Mouse (Mus musculus) neural tube, embryonic 12.5 days (tissue): ENCODE measurements around the gene Adipor1. TPM values are rescaled to one million over a fixed set of nuclear protein-coding genes. Genes with fewer than 3 reads are reported as not detected.
A peak's percentile ranks its signal among the peaks of the same experiment; 100 is the strongest.

Experiments
- ATAC-seq: fragments of 200-750 bp; cut with Nextera tagmentation; 2 replicates; pipeline ENCODE4 v1.8.0; 2017; ENCODE audit warnings: low read depth, mild to moderate bottlenecking, moderate TSS enrichment, moderate library complexity; ENCODE audit not compliant: low FRiP score
- H3K27ac ChIP-seq: fragments of 300-500 bp; sonication (generic); 2 replicates; pipeline ENCODE4 v1.5.1; 2016
- H3K27me3 ChIP-seq: fragments of 300-500 bp; sonication (generic); replicated peaks from 2 replicates; pipeline ENCODE4 v1.6.1; 2016; ENCODE audit warnings: mild to moderate bottlenecking
- H3K36me3 ChIP-seq: fragments of 300-500 bp; sonication (generic); 2 replicates; pipeline ENCODE4 v1.6.1; 2016; ENCODE audit warnings: mild to moderate bottlenecking
- H3K4me1 ChIP-seq: fragments of 300-500 bp; sonication (generic); 2 replicates; pipeline ENCODE4 v1.6.1; 2016
- H3K4me2 ChIP-seq: fragments of 300-500 bp; sonication (generic); replicated peaks from 2 replicates; pipeline ENCODE4 v1.6.1; 2016; ENCODE audit warnings: mild to moderate bottlenecking
- H3K4me3 ChIP-seq: fragments of 300-500 bp; sonication (generic); 2 replicates; pipeline ENCODE4 v1.5.1; 2016
- H3K9ac ChIP-seq: fragments of 300-500 bp; sonication (generic); 2 replicates; pipeline ENCODE4 v1.6.1; 2016; ENCODE audit warnings: mild to moderate bottlenecking
- H3K9me3 ChIP-seq: fragments of 300-500 bp; sonication (generic); 2 replicates; pipeline ENCODE4 v1.6.1; 2016; ENCODE audit warnings: mild to moderate bottlenecking
- WGBS: fragments of 180-500 bp; shearing (Covaris S2); methylation state at CpG from one replicate; pipeline ENCODE4 v1.1.7; 2016; 5-methylcytosine and 5-hydroxymethylcytosine counted together
- polyA plus RNA-seq: library from polyadenylated mRNA; unstranded; fragments of >200 nt; fragmentation: Nextera tagmentation; extraction: Ambion mirVana; gene quantifications from 2 replicates; pipeline ENCODE4 v1.2.1, GENCODE M21; 2016

Gene Adipor1
- polyA plus RNA-seq, 1 experiment from 2014 or later, result 74.5 TPM

- H3K4me1 ChIP-seq, result peaks cover 10% of the 10 kb centered on the region
Measured at GRCm38 (mm10) chr1:134405509-134406413, 9.4 kb upstream of the Adipor1 start, which contains the start of gene Cyb5r1. Gene Cyb5r1, plus strand, starts transcription at chr1:134405559.

DNA sequence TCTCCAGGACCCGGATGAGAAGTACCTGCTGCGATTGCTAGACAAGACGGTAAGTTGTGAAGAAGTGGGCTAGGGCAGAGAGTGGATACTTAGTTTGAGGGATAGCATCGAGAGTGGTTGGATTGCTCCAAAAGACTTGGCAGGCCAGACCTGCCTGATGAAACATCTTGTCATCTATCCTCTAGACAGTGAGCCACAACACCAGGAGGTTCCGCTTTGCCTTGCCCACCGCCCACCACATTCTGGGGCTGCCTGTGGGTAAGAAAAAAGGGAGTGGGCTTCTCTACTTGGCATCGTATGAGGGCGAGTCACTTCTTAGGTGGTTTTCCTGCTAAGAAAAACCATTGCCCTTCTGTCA lies 8.8 kb upstream of the Adipor1 start:
- ATAC-seq, result 0 out of 2 replicates have a peak, but pooled peaks have one; percentile 17
- H3K27ac ChIP-seq, result no peak overlapping the region
- no peaks in the 10 kb centered on the region for H3K27me3 ChIP-seq
- peak overlapping the region; percentile 76 for H3K4me3 ChIP-seq
- peak overlapping the region; percentile 85 for H3K4me2 ChIP-seq
- 35% methylated on average over 8 of the region's 8 CpGs for WGBS
- H3K9me3 ChIP-seq, result no peaks in the 10 kb centered on the region
- peaks cover 10% of the 10 kb centered on the region for H3K4me1 ChIP-seq
- peaks cover 26% of the 10 kb centered on the region for H3K36me3 ChIP-seq
- H3K9ac ChIP-seq, result peak overlapping the region; percentile 70

More at GRCm38 (mm10) chr1:134405509-134406413, 9.4 kb upstream of the Adipor1 start, which contains the start of gene Cyb5r1:
- H3K4me3 ChIP-seq, result peak within 1 kb of the TSS; percentile 76
- H3K4me2 ChIP-seq, result peak within 1 kb of the TSS; percentile 85
- H3K9ac ChIP-seq, result peak within 1 kb of the TSS; percentile 70
- ATAC-seq, result peak; percentile 97
- H3K9me3 ChIP-seq, result no peaks in the 10 kb centered on the region
- no peak within 1 kb of the TSS for H3K27ac ChIP-seq
- peaks cover 20% of the 10 kb centered on the region for H3K36me3 ChIP-seq
- under 1% methylated on average over 43 of the region's 43 CpGs for WGBS
- H3K27me3 ChIP-seq, result no peaks in the 10 kb centered on the region

DNA sequence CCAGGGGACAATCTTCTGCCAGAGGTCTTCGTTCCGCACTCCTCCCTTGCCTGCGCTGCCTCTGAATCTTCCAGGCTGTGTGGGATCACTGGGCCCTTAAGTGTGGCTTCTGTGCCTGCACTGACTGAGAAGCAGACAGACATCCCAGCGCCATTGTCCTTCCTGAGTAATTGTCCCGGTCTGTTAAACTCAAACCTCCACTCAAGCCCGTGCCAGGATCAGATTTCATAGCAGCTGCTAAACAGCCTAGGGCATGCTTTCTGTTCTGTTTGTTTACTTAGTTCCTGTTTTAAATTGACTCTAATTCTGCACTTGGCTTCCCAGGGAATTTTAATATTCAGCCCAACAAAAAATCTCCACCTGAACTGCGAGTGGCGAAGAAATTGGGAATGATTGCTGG lies 7.1 kb upstream of the Adipor1 start:
- WGBS, result 73% methylated on average over 8 of the region's 8 CpGs
- Histone ChIP-seq H3K4me1 (peaks cover 10% of the 10 kb centered on the region), H3K27me3 (no peaks in the 10 kb centered on the region), H3K36me3 (peaks cover 26% of the 10 kb centered on the region), H3K9me3 (no peaks in the 10 kb centered on the region), H3K4me3 (no peak overlapping the region), H3K4me2 (no peak overlapping the region), H3K27ac (no peak overlapping the region), H3K9ac (no peak overlapping the region)
- ATAC-seq, result no peak

DNA sequence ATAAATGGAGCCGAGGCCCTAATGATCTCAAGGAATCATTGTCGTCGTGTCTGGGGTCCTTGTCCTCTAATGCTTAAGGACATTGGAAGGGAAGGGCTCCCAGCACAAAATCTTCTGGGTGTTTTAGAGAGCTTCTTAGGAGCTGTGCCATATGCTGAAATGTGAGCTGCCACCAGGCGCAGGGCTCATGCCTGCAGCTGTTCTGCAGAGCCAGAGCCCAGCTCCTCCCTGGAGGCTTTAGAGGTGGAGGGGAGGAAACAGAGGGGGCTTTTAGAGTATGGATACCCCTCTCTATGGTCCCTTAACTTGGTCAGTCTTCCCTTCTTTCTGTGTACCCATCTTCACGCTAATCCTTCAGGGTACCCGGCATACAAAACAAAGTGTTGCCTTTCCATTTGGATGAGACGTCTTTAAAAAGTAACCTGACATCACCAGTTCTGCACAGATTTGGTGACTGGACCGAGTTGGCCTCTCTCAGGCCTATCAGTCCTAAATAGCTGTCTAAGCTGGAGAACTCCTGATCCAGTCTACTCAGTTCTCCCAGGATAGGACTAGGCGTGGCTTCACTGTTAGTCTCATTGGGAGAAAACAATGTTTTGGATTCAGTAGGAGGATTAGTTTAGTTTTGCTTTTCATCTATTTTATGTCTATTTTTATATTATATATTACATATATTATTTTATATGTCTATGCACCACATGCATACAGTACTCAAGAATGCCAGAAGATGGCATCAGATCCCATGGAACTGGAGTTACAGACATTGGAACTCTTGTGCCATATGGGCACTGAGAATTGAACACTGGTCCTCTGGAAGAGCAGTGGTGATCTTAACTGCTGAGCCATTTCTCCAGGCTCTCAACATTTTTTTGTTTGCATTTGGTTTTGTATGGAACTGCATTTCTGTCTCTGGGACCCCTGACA lies 3.2 kb upstream of the Adipor1 start:
- Histone ChIP-seq H3K9me3 (no peaks in the 10 kb centered on the region), H3K4me3 (no peak overlapping the region), H3K9ac (no peak overlapping the region), H3K4me1 (peaks cover 10% of the 10 kb centered on the region), H3K27ac (no peak overlapping the region), H3K4me2 (no peak overlapping the region), H3K36me3 (peaks cover 26% of the 10 kb centered on the region), H3K27me3 (no peaks in the 10 kb centered on the region)
- WGBS, result 93% methylated on average over 9 of the region's 9 CpGs
- no peak for ATAC-seq

DNA sequence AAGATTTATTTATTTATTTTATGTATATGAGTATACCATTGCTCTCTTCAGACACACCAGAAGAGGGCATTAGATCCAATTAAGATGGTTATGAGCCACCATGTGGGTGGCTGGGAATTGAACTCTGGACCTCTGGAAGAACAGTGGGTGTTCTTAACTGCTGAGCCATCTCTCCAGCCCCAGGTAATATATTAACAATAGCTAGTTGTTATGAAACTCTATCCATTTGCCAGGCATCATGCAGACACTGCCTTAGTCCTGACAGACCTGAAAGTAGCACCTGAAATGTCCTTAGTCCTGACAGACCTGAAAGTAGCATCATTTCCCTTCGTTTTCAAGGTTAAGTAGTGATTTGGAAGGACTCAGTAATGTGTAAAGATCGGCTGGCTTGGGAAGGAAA lies 1.1 kb upstream of the Adipor1 start:
- Histone ChIP-seq H3K4me3 (no peak overlapping the region), H3K4me2 (peak overlapping the region; percentile 63; the same call in 1 of the 2 replicates), H3K27ac (no peak overlapping the region), H3K27me3 (no peaks in the 10 kb centered on the region), H3K9ac (no peak overlapping the region), H3K36me3 (peaks cover 23% of the 10 kb centered on the region), H3K4me1 (peaks cover 26% of the 10 kb centered on the region), H3K9me3 (no peaks in the 10 kb centered on the region)
- no peak for ATAC-seq
- WGBS, result 55% methylated on average over 2 of the region's 2 CpGs

GRCm38 (mm10) chr1:134414501-134415167 lies 544 bp upstream of the Adipor1 start:
- H3K4me1 ChIP-seq, result peaks cover 32% of the 10 kb centered on the region
- no peaks in the 10 kb centered on the region for H3K27me3 ChIP-seq
- no peak overlapping the region for H3K27ac ChIP-seq
- H3K9ac ChIP-seq, result peak overlapping the region; percentile 88; the same call in 1 of the 2 replicates
- H3K4me2 ChIP-seq, result peak overlapping the region; percentile 63
- no peaks in the 10 kb centered on the region for H3K9me3 ChIP-seq
- peak; percentile 38; the same call in 1 of the 2 replicates for ATAC-seq
- peaks cover 17% of the 10 kb centered on the region for H3K36me3 ChIP-seq
- peak overlapping the region; percentile 91 for H3K4me3 ChIP-seq
- WGBS, result 15% methylated on average over 11 of the region's 11 CpGs

GRCm38 (mm10) chr1:134418414-134418975 lies 3.3 kb downstream of the Adipor1 start:
- H3K4me1 ChIP-seq, result peaks cover 41% of the 10 kb centered on the region
- no peaks in the 10 kb centered on the region for H3K9me3 ChIP-seq
- no peak overlapping the region for H3K4me3 ChIP-seq
- peaks cover 8% of the 10 kb centered on the region for H3K36me3 ChIP-seq
- no peak overlapping the region for H3K4me2 ChIP-seq
- H3K9ac ChIP-seq, result no peak overlapping the region
- H3K27me3 ChIP-seq, result no peaks in the 10 kb centered on the region
- ATAC-seq, result no peak
- no peak overlapping the region for H3K27ac ChIP-seq
- WGBS, result 89% methylated on average over 2 of the region's 2 CpGs

DNA sequence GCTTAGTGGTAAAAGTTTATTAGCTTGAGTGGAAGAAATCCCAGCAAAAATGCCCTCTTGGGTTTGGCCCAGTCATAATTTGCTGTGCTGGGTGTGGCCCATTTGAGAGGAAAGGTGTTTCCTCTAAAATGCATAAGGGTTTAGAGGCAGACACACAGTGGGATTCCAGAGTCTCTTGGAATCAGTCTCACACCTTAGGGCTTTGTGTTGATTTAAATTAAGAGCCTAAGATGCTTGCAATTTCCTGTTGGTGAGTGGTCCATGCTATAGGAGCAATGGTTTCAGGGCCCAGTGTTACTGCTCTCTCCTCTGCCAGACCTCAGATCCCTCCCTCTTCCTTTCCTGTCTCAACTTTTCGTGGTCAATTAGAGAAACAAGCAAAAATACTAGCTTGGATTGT lies 4.0 kb downstream of the Adipor1 start:
- no peak for ATAC-seq
- Histone ChIP-seq H3K27ac (no peak overlapping the region), H3K36me3 (peaks cover 15% of the 10 kb centered on the region), H3K4me3 (no peak overlapping the region), H3K9me3 (no peaks in the 10 kb centered on the region), H3K4me1 (peaks cover 41% of the 10 kb centered on the region), H3K4me2 (no peak overlapping the region), H3K27me3 (no peaks in the 10 kb centered on the region), H3K9ac (no peak overlapping the region)
- WGBS, result 69% methylated on average over 1 of the region's 1 CpGs

DNA sequence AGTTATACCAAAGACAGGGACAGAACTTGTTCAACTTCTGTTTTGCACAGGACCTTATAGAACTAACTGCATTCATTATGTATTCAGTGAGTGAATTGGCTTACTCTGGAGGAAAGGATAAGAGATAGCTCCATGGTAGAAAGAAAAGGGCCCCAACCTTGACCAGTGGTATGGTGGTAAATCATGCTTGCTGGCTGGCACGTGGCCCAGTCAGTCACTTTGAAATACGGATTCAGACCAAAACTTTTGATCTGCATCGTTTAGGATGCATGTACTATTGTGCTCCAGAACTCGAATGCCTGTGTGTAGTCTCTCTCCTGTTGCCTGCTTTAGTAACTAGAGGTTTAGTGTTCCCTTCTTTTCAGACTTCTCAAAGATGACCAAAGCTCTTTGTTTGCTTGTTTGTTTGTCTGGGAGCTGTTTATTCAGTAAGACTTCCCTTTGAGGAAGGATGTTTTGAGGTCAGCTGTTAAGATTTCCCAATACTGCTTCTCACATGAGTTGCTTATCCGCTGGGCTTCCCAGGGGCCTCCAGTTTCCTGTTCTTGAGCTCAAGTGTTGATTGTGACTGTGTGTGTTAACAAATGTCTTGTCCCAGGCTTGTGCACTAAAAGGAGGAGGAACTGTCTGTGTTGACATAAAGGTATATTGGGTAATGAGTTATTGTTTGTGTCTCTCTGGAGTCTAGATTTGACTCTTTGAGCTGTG lies 4.7 kb downstream of the Adipor1 start:
- peaks cover 41% of the 10 kb centered on the region for H3K4me1 ChIP-seq
- H3K9me3 ChIP-seq, result no peaks in the 10 kb centered on the region
- H3K36me3 ChIP-seq, result peaks cover 22% of the 10 kb centered on the region
- H3K9ac ChIP-seq, result 0 out of 2 replicates have a peak overlapping the region, but pooled peaks have one; percentile 5
- no peaks in the 10 kb centered on the region for H3K27me3 ChIP-seq
- H3K27ac ChIP-seq, result no peak overlapping the region
- no peak for ATAC-seq
- peak overlapping the region; percentile 22; the same call in 1 of the 2 replicates for H3K4me2 ChIP-seq
- 50% methylated on average over 5 of the region's 5 CpGs for WGBS
- H3K4me3 ChIP-seq, result no peak overlapping the region

DNA sequence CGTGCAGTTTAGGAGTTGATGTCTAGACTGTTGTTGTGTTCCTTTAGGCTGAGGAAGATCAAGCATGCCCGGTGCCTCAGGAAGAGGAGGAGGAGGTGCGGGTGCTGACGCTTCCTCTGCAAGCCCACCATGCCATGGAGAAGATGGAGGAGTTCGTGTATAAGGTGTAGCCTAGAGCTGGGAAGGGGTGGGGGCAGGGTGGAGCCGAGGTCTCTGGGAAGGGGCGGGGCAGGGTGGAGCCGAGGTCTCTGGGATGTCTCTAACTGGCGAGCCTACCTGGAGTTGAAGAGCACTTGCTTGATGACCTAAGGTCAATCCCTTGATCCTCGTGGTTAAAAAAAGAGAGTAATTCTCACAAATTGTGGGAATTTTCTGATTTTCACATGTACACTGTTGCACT lies 8.7 kb downstream of the Adipor1 start:
- ATAC-seq, result no peak
- H3K27me3 ChIP-seq, result no peaks in the 10 kb centered on the region
- peaks cover 16% of the 10 kb centered on the region for H3K4me1 ChIP-seq
- H3K4me2 ChIP-seq, result no peak overlapping the region
- H3K9me3 ChIP-seq, result no peaks in the 10 kb centered on the region
- peaks cover 60% of the 10 kb centered on the region for H3K36me3 ChIP-seq
- no peak overlapping the region for H3K4me3 ChIP-seq
- H3K27ac ChIP-seq, result no peak overlapping the region
- H3K9ac ChIP-seq, result no peak overlapping the region
- WGBS, result 84% methylated on average over 10 of the region's 10 CpGs

DNA sequence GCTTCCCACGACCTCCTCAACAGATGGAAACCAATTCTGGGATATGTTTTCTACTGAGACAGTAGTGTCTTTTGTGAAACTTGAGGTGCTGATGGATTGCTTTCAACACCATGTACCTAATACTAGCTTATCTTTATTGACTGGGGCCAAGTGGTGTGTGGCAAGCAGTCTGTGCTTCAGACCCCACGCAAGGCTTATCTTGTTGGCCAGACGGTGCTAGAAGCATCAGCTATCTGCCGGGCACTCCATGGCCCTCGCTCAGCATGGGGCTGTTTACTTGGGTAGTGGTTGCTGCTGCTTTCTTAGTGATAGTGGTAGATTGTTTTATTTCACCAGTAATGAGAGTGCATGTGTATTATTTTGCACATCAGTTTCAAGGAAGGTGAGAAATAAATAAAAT lies 11.1 kb downstream of the Adipor1 start:
- Histone ChIP-seq H3K27ac (no peak overlapping the region), H3K27me3 (no peaks in the 10 kb centered on the region), H3K36me3 (peaks cover 79% of the 10 kb centered on the region), H3K9ac (no peak overlapping the region), H3K4me1 (no peaks in the 10 kb centered on the region), H3K4me3 (no peak overlapping the region), H3K9me3 (no peaks in the 10 kb centered on the region), H3K4me2 (no peak overlapping the region)
- WGBS, result 88% methylated on average over 5 of the region's 5 CpGs
- ATAC-seq, result no peak
